Mouse (Mus musculus) liver, embryonic 14.5 days (tissue): ENCODE results near the gene Prkar2a.

Source experiments
- CTCF ChIP-seq: IDR thresholded peaks from 2 replicates; pipeline ENCODE4 v1.5.1; 2016; ENCODE audit warnings: antibody characterized with exemption, low read depth, control low read depth
- EP300 ChIP-seq: IDR thresholded peaks from 2 replicates; pipeline ENCODE4 v1.6.1; 2016; ENCODE audit warnings: antibody characterized with exemption, low read depth

GRCm38 (mm10) chr9:108661677-108662612, 27.2 kb upstream of the Prkar2a start, which contains the start of gene Slc25a20:
- TF ChIP-seq EP300 (no peak), CTCF (no peak)
